Mouse (Mus musculus): ENCODE measurements at regions not wholly inside any gene's neighbourhood (a gene's known extent, or its start where the extent isn't known, plus 50 kb on each side); places are given as distances from the start of the nearest gene placed in this dataset.

DNA sequence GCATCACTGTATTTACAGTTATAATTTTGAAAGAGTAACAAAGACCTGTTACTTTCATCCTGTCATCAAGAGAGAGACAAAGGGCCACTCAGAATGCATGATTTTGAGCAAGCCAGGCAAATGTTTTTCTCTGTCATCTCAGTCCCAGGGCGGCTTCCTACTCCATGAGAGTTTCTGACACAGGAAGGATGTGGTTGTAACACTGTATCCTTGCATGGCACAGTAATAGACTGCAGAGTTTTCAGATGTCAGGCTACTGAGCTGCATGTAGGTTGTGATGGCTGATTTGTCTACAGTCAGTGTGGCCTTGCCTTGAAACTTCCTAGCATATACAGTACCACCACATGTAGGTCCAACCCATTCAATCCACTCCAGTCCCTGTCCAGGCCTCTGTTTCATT, 1054.0 kb downstream of the Adam6a start:
- no peak for TF ChIP-seq CTCF (IDR thresholded peaks at IDR 0.05; ENCODE audit: control insufficient read depth, insufficient read depth, low read length)
- no peak for TF ChIP-seq POLR2A (IDR thresholded peaks at IDR 0.05; ENCODE audit: borderline replicate concordance, control insufficient read depth, low read depth, low read length)

Data from bone marrow, adult 2 months (tissue).